Mouse (Mus musculus) gastrocnemius, adult 8-10 months (tissue): ENCODE measurements around the gene Ccm2. TPM values are rescaled to one million over a fixed set of nuclear protein-coding genes. Genes with fewer than 3 reads are reported as not detected.

Experiments
- DNase-seq, 2 experiments: peaks; one replicate each; pipeline ENCODE4 v3.0.0; 2022; ENCODE audit warnings: low spot score in 2 of 2
- total RNA-seq, 4 experiments: library from RNA; stranded (reverse); gene quantifications; 2 replicates each; pipeline ENCODE4 v1.2.4; 2022

The Ccm2 gene
- total RNA-seq, 4 experiments from 2014 or later, result 21.1 to 33.3 (median 27.3) TPM

DNA sequence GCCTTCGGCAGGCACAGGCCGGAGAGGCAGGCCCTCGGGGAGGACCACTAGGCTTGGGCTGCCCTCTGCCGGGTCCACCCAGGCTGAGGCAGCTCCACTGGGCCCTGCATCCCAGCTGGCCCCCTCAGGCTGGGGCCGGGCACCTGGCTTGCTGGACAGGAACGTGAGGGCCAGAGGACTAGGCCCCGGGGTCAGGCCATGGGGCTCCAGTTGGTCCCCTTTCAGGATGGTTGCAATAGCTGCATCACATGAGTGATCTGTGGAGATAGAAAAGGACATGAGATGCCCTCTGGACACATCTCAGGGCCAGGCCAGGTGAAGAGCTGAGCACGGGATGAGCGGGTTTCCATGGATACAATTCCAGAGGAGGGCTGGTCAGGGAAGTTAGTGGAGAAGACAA lies 56.0 kb downstream of the Ccm2 start:
- DNase-seq, result no peak

DNA sequence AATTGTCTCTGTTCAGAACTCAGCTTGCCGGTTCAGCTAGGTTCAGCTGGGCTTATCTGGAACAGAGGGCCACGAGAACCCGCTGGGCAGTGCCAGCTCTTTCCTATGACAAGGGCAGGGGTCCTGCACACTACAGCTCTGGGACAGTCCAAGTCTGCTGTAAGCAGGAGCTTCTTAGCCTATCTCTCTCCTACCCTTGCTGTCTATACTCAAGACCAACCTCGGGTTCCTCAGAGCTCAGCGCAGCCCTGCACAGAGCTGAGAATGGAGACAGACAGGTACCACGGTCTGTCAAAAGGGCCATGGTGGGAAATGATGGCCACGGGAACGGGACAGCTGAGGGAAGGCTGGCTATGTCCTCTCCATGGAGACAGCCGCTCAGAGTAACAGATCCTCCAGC lies 56.5 kb downstream of the Ccm2 start:
- no peak for DNase-seq

DNA sequence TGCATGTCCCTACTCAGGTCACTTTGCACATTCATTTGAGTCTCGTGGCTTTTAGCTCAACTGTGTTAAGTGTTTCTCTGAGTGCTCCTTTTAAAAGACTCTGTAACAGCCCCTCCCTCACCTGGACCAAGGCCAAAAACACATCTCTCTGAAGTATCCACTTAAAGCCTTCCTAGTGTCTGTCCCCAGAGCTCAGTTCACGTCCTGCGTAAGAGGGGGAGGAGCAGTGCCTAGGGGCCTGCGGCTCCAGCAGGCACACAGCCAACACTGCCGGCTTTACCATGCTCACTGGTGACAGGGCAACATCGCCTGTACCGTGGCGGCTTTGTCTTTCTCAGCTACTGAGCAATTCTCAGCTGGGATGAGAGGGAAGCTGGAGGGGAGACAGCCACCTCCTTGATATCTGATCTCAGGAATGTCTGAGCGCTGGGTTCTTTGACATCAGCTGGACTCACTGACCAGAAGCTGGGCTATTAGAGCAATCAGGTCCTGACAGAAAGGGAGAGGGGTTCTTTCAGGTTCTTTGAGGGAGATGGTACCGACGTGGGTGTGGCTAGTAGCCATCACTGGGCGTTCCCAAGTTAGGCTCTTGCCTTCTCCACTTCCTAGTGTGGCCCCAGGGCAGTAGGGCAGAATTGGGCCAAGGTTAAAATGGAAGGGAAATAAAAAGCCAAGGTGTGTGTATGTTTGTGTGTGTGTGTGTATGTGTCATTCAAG lies 57.4 kb downstream of the Ccm2 start:
- DNase-seq, result no peak

DNA sequence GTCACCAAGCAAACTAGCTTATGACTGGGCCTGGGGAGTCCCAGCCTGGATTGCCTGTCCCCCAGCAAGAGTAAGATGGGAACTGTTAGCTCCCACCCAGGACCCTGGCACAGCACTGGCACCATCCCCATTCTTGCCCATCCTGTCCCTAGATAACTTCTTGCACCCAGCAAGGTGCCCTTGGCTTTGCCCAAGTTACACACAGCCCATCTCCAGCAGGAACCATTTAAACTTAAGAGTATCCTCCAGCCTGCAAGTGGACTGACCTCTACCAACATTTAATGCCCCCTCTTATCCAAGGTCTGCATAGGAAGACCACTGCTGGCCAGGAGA lies 57.9 kb downstream of the Ccm2 start:
- DNase-seq, result no peak

DNA sequence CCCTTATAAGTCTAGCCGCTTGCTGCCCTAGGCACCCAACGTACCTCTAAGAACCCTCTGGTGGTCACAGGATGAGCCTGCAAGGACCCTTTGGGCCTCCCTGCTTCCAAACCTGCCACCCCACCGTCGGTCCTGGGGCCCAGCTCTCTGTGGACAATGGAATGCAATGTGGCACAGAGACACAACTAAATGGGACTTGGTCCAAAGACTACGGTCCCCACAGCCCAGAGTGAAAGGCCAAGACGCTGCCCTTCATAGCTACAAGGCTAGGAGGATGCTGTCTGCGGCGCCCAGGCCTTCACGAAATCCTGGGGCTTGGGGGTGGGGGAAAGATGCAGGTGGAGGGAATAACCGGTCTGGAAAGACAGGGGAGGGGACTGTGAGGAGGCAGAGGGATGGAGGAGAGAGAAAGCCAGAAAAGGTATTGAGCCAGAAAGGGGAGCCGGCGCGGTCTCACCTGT lies 58.4 kb downstream of the Ccm2 start:
- DNase-seq, result no peak

GRCm38 (mm10) chr11:6605491-6606399 lies 59.1 kb downstream of the Ccm2 start, which contains the start of gene Nacad:
Gene Nacad, minus strand, starts transcription at chr11:6606053.
- no peak for DNase-seq

- no peak for DNase-seq
Observed at GRCm38 (mm10) chr11:6615250-6616205, 68.8 kb downstream of the Ccm2 start.

GRCm38 (mm10) chr11:6623704-6624103 lies 77.0 kb downstream of the Ccm2 start:
- DNase-seq, result no peak

DNA sequence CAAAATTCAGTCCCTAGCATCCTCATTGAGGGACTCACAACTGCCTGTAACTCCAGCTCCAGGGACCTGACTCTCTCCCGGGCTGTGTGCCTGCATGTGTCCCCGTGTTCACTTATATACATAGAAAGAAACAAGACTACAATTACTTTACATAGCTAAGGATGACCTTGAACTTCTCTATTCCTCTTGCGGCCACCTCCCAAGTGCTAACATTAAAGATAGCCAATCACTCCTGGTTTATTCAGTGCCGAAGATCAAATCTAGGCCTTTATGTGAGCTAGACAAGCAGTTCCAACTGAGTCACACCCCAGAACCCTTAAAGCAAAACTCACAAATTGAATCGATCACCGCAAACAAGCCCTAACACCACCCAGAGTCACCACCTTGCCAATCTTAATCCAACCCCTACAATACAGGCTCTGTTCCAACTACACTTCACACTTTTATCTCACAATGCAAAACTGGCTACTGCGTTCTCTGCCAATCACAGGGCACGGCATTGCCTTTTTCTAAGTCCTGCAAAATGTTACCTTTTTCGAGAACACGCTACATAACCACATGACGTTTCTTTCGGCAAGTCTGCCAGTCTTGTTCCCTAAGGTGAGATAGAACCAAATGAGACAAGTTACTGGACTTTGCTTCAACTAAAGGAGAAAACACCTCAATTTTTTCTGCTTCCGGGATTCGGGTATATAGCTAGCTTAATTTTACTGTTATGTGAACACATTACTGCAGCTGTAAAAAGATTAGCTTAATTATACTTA lies 78.1 kb downstream of the Ccm2 start:
- no peak for DNase-seq

DNA sequence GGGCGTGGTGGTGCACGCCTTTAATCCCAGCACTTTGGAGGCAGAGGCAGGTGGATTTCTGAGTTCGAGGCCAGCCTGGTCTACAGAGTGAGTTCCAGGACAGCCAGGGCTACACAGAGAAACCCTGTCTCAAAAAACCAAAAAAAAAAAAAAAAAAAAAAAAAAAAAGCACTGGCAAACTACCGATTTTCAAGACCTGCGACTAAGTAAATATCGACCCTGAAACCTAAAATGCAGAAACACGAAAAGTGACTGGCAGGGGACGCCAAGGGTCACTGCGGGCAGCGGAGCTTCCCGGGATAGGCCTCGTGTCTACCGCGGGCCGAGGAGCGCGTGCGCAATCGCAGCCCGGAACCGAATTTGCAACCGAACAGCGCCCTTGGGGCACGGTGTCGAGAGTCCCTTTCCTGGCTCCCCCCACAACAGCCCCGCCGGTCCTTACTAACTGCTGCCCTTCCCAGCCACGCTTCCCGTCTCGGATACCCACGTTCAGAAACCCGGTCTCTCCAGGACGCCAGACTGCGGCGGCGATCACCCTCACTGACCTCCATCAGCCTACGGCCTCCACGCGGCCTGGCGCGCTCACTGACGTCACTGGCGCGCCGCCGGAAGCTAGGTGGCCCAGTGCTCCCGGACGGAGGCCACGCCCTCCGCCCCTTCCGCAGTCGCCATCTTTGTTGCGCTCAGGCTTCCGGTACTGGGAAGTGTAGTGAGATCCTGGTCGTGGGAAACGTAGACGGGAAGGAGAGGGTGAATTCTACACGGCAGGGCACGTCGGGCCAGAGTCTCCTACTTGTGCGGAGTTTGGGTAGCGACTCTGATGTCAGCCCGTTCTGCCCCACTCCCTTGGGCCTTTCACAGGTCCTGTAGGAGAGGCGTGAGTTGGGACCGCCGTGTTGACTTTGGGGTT lies 79.0 kb downstream of the Ccm2 start, which contains the start of gene Tbrg4:
Gene Tbrg4, minus strand, starts transcription at position 590 of the 910 bp plus-strand sequence.
- DNase-seq, result peak; percentile 86 to 90

- no peak for DNase-seq
Observed at GRCm38 (mm10) chr11:6626388-6626772, 79.7 kb downstream of the Ccm2 start.

DNA sequence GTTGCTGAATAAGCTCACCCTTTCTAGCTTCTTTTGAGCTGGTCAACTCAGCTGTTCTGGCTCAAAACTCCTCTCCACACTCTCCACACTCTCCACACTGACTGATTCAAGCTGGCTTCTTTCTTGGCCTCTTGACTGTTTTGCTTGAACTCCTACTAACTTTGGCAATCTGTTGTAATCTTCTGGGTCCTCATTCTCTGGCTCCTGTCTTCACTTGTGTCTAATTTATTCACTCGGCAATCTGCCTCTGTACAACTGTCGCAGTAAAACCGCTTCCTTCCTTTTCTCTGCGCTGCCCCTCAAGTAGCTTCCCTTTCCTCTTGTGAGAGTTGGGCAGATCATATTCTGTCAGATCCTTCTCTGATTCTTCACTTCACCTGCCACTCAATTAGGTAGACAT lies 81.0 kb downstream of the Ccm2 start:
- DNase-seq, result no peak

GRCm38 (mm10) chr11:6628568-6628967 lies 81.9 kb downstream of the Ccm2 start:
- DNase-seq, result no peak

- DNase-seq, result no peak
Observed at GRCm38 (mm10) chr11:6629655-6630054, 83.0 kb downstream of the Ccm2 start.

- no peak for DNase-seq
Observed at GRCm38 (mm10) chr11:6636150-6636549, 89.5 kb downstream of the Ccm2 start.

DNA sequence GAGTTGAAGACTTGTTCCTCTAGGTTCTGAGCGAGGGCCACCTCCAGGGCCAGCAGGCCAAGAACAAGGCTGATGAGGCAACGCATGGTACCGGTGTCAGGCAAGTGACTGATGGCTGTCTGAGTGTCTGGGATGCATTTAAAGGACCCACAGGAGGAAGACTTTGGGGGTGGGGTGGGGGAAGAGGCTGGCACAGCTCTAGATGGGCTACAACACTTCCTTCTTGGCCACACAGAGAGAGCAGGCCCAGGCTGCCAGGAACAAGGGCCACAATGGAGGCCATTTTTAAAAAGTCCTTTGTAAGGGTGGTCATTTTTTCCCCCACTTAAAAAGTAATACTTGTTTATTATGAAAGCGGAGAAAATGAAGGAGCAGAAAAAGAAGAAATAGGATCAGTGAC lies 91.8 kb downstream of the Ccm2 start, which contains the start of gene Wap:
Gene Wap, minus strand, starts transcription at position 101 of the 400 bp plus-strand sequence.
- DNase-seq, result no peak

DNA sequence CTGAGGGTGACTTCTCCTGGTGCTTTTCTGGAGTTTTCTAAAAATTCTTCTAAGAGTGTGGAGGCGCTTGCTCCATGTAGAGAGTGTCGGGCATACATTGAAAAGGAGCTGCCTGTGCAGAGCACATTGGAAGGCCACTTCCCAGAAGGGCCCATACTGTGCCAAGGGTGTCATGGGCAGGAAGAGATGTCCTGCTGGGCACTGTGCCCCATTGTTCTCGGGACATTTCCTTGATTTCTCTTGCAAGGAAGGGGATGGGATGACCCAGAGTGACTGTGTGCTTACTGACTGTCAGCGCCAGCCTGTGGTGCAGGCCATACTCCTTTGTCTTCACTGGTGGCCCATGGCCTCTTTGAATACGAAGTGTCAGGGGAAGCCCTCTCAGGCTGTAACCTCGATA lies 92.4 kb downstream of the Ccm2 start:
- no peak for DNase-seq

GRCm38 (mm10) chr11:6644566-6644965 lies 97.9 kb downstream of the Ccm2 start:
- no peak for DNase-seq
